Mouse (Mus musculus): ENCODE measurements at regions not wholly inside any gene's neighbourhood (a gene's known extent, or its start where the extent isn't known, plus 50 kb on each side); places are given as distances from the start of the nearest gene placed in this dataset.

- no peak for DNase-seq
Measured at GRCm38 (mm10) chr9:63087195-63087594, 61.6 kb downstream of the Skor1 start.

- no peak for DNase-seq
Measured at GRCm38 (mm10) chr9:63086671-63087070, 62.1 kb downstream of the Skor1 start.

GRCm38 (mm10) chr9:63082830-63083229 is 65.9 kb downstream of the Skor1 start:
- DNase-seq: no peak

GRCm38 (mm10) chr9:63082311-63082710 is 66.5 kb downstream of the Skor1 start:
- no peak for DNase-seq

- no peak for DNase-seq
Measured at GRCm38 (mm10) chr9:63080406-63080805, 68.4 kb downstream of the Skor1 start.

GRCm38 (mm10) chr9:63075252-63075651 is 73.5 kb downstream of the Skor1 start:
- no peak for DNase-seq

- no peak for DNase-seq
Measured at GRCm38 (mm10) chr9:63074803-63075202, 74.0 kb downstream of the Skor1 start.

GRCm38 (mm10) chr9:63074023-63074750 is 74.6 kb downstream of the Skor1 start:
- no peak for DNase-seq

GRCm38 (mm10) chr9:63071032-63071431 is 77.7 kb downstream of the Skor1 start:
- DNase-seq: no peak

GRCm38 (mm10) chr9:63069919-63070318 is 78.8 kb downstream of the Skor1 start:
- no peak for DNase-seq

- DNase-seq: no peak
Measured at GRCm38 (mm10) chr9:63067054-63067406, 79.3 kb upstream of the Pias1 start.

- no peak for DNase-seq
Measured at GRCm38 (mm10) chr9:63066384-63067053, 78.8 kb upstream of the Pias1 start.

GRCm38 (mm10) chr9:63063525-63063924 is 75.8 kb upstream of the Pias1 start:
- no peak for DNase-seq

- no peak for DNase-seq
Measured at GRCm38 (mm10) chr9:63060740-63061139, 73.0 kb upstream of the Pias1 start.

GRCm38 (mm10) chr9:63059234-63059842 is 71.6 kb upstream of the Pias1 start:
- DNase-seq: peak; percentile 76 to 86

GRCm38 (mm10) chr9:63058506-63059233 is 70.9 kb upstream of the Pias1 start:
- DNase-seq: peak in 1 of 2 experiments; percentile 52

- no peak for DNase-seq
Measured at GRCm38 (mm10) chr9:63056695-63057349, 69.1 kb upstream of the Pias1 start.

- no peak for DNase-seq
Measured at GRCm38 (mm10) chr9:63052181-63052580, 64.5 kb upstream of the Pias1 start.

GRCm38 (mm10) chr9:63051631-63052030 is 63.9 kb upstream of the Pias1 start:
- DNase-seq: no peak

- DNase-seq: no peak
Measured at GRCm38 (mm10) chr9:63049290-63049689, 61.6 kb upstream of the Pias1 start.

GRCm38 (mm10) chr9:63046981-63047380 is 59.3 kb upstream of the Pias1 start:
- DNase-seq: no peak

GRCm38 (mm10) chr9:63045531-63045930 is 57.8 kb upstream of the Pias1 start:
- no peak for DNase-seq
